10 mouse cellular contexts compared by ENCODE assay signal in genomic region chr16:46094478-46094877, GRCm38 (mm10). TPM values are rescaled to one million over a fixed set of nuclear protein-coding genes. Genes with fewer than 3 reads are reported as not detected.
A peak's percentile ranks its signal among the peaks of the same experiment; 100 is the strongest.
DNase-seq lines count a peak whose midpoint lies in the region; ATAC-seq lines count a peak whose summit lies in the region.
"Had no signal": no experiment of that assay in that cellular context is flagged by ENCODE, and none has a peak within 500 bp of the region (broad histone marks: within the 10 kb centered on the region; RNA-seq: fewer than 3 reads in every experiment).

No protein-coding gene starts in this region.

- ATAC-seq in heart, embryonic 11.5 days (replicated peaks; ENCODE audit: insufficient number of reproducible peaks, low FRiP score, low TSS enrichment) = no peak
- ATAC-seq in activated CD4-positive, CD25-positive, alpha-beta regulatory T cell, adult 4 months = no peak

- no peaks in the 10 kb centered on the region for H3K36me3 ChIP-seq in heart, embryonic 11.5 days (ENCODE audit: control insufficient read depth, insufficient read depth, low read length)
- H3K36me3 ChIP-seq: limb, embryonic 12.5 days had no signal

- no peaks in the 10 kb centered on the region for H3K4me1 ChIP-seq in heart, embryonic 11.5 days (ENCODE audit: control insufficient read depth, insufficient read depth, low read length)

- no peak overlapping the region for H3K9ac ChIP-seq in heart, embryonic 11.5 days (ENCODE audit: low read depth, low read length)
- H3K9ac ChIP-seq: limb, embryonic 12.5 days had no signal

- H3K9me3 ChIP-seq in heart, embryonic 11.5 days (replicated peaks; ENCODE audit: control insufficient read depth, low read length) = no peaks in the 10 kb centered on the region
- H3K9me3 ChIP-seq: limb, embryonic 12.5 days had no signal

- no peaks in the 10 kb centered on the region for H3K27me3 ChIP-seq in heart, embryonic 11.5 days (ENCODE audit: control insufficient read depth, insufficient read depth, low read length)
- H3K27me3 ChIP-seq: limb, embryonic 12.5 days had no signal

- no peak overlapping the region for H3K4me3 ChIP-seq in heart, embryonic 11.5 days (ENCODE audit: low read depth, low read length)
- H3K4me3 ChIP-seq: limb, embryonic 12.5 days had no signal

- 63% methylated on average over 2 of the region's 2 CpGs for WGBS in heart, embryonic 11.5 days (ENCODE audit: insufficient replicate concordance)

- no peak overlapping the region for H3K4me2 ChIP-seq in heart, embryonic 11.5 days
- H3K4me2 ChIP-seq: limb, embryonic 12.5 days had no signal

- no peak overlapping the region for H3K27ac ChIP-seq in heart, embryonic 11.5 days (ENCODE audit: low read depth, low read length)

- DNase-seq in heart, adult 18-20 months = peak; percentile 69 to 72
- DNase-seq in Muller cell, postnatal 12 days (ENCODE audit: inconsistent ontology term) = peak; percentile 92
- DNase-seq in forelimb bud, embryonic 11.5 days (ENCODE audit: low read depth, low spot score) = peak; percentile 7
- peak; percentile 34 to 63 for DNase-seq in kidney, adult 8-10 months
- peak; percentile 6 to 42 for DNase-seq in lung, postnatal 4 days
- no peak for DNase-seq in spleen, adult 18-20 months

RNA-seq across cellular contexts. Expression of gene Cd96, which starts 25.6 kb away (rescaled TPM):
- total RNA-seq in heart, adult 18-20 months (2021) = under 1 TPM in 1 of 2 experiments, not detected in 1; 0.85 TPM
- polyA plus RNA-seq in heart, embryonic 11.5 days (2014; fragmentation: Nextera tagmentation; extraction: Ambion mirVana) = 0.13 TPM in 1 of 2 replicates, not detected in the other
- polyA plus RNA-seq in activated CD4-positive, CD25-positive, alpha-beta regulatory T cell, adult 4 months (2017; shearing (Covaris generic)) = 100 to 1,000 TPM; 132 to 133 TPM
- polyA plus RNA-seq: cortical plate, adult 2 months; limb, embryonic 12.5 days had no signal

Comparison
In these comparisons a context has a peak if more than half of its experiments do, and no peak if none do; other contexts are left out.
1. DNase-seq: peak in heart, adult 18-20 months (2 of 2), Muller cell, postnatal 12 days (single experiment), forelimb bud, embryonic 11.5 days (single experiment), kidney, adult 8-10 months (2 of 2) and lung, postnatal 4 days (2 of 2); none in spleen, adult 18-20 months (0 of 2).
2. RNA of gene Cd96, which starts 25.6 kb away (polyA plus RNA-seq): 132 to 133 TPM in activated CD4-positive, CD25-positive, alpha-beta regulatory T cell, adult 4 months; 0.13 TPM in heart, embryonic 11.5 days; every median in the first group is over 100 times any median in the second.